Mouse (Mus musculus) monocyte, adult 5-6 weeks (primary cell): Measurements from ENCODE around the gene Srsf4. TPM values are rescaled to one million over a fixed set of nuclear protein-coding genes. Genes with fewer than 3 reads are reported as not detected.

ENCODE experiments used
- ATAC-seq: fragments of 153-309, 156-312 bp; replicated peaks from 2 replicates; pipeline ENCODE4 v1.8.0; 2017; ENCODE audit warnings: mild to moderate bottlenecking; ENCODE audit not compliant: low TSS enrichment, insufficient number of reproducible peaks, severe bottlenecking, poor library complexity, low FRiP score
- total RNA-seq: library from RNA; stranded (forward); fragments of 200-1000, 200-491, 200-594 nt; gene quantifications from 3 replicates; pipeline ENCODE4 v1.2.3, GENCODE M21; 2017

The Srsf4 gene
- total RNA-seq, 1 experiment from 2014 or later, result 49.3 TPM

DNA sequence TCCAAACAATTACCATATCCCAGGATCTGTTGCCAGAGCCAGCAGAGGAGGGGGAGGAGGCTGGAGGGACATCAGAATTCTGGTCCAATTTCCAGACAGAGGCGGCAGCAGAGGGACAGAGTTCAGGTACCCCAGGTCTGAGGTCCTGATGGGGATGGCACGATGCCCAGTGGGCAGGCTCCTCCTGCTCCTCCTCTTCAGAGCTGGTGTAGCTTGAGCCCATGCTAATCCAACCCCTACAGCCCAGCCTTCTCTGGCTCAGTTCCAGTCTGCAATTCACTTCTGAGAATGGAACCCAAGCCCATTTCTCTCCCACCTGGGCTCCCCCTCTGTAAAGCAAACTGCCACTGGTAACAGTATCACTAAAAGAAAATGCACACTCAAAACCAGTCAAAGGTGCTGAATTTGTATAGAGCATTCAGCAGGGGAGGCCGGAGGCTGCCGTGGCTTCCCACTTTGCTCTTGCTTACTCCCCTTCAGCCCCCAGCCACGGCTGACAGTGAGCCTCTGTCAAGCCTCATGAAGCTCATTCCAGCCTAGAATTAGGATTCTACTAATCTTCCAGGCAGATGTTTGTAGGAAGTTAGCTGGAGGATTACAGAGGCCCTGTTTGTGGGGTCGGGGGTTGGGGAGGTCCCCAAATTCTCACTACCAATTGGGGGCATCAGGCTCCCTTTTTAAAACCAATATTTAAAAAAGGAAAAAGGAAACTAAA, 50.8 kb downstream of the Srsf4 start:
- ATAC-seq, result no peak

DNA sequence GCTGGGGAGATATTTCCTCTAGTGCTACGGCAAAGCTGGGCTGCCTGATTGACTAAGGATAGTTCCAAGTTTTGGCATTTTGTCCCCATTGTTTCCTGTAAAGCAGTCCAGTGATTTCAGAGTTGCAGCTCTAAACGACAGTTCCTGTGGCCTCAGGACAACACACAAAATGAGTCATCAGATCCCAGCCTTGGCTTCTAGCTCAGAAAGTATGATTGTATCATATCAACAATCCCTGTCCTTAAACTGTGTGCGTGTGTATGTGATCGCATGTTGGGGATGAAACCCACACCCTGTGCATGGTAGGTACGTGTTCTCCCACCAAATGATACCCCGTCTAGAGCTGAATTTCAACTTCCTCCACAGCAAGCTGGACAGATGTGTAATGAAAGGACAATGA, 55.7 kb downstream of the Srsf4 start:
- ATAC-seq, result no peak

DNA sequence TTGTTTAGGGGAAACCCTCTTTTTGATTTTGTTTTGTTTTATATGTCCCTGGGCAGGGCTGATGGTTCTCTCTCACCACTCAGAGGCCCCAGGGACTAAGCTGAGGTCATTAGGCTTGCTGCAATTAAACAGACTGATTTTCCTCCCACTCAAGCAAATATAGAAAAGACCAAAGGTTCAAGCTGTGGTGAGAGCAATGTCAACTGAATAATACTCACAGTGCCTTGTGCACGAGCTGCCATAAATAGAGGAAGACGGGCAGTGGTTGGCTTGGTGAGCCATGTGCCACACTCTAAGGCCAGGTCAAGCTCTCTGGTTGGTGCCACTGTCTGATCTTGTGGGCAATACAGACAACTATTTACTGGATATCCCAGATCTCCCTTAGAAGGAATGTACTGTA, 66.0 kb downstream of the Srsf4 start:
- ATAC-seq, result no peak

GRCm38 (mm10) chr4:131940846-131941245, 67.4 kb downstream of the Srsf4 start:
- ATAC-seq, result no peak

- no peak for ATAC-seq
Observed at GRCm38 (mm10) chr4:131947848-131948247, 74.4 kb downstream of the Srsf4 start.

DNA sequence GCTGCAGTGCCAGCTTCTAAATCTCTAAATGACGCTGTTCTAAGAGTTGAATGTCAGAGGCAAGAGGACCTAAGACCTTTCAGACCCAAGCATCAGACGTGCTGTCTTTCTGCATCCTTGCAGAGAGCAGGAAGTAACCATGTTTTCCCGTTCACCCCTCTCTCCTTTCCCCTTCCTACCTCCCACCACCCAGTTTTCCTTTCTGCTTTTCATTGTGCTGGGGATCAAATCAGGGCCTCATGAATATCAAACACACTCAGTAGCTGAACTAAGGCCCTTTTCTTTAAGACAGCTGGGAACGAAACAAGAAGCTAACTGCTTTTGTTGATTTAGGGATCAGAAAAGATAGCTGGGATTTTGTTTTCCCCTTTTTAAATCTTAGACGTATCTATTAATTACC, 76.5 kb downstream of the Srsf4 start:
- ATAC-seq, result no peak

DNA sequence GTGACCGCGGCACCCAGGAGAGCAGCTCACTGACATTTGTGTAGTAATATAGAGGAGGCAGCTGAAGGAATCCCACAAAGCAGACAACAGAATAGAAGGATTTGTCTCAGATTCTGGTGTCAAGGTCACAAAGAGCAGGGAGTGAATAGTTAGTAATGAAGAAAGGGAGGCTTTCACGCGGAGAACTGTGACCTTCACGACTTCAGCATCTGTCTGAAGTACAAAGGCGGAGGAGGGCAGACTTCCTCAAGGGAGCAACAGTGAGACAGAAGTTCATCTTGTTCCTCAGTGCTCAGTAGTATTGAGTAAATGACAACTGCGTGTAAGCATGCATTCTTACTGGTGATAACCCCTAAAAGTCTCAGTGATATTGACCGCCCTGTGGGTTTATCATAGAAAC, 77.2 kb downstream of the Srsf4 start:
- ATAC-seq, result no peak

Other genes with a start within 250 kb of the Srsf4 start
- gene Ptpru, start 35.3 kb upstream of the Srsf4 start, total RNA-seq, result not detected in 3 replicates
- gene Mecr, start 30.1 kb upstream of the Srsf4 start, total RNA-seq, result 11.1 to 17.7 TPM (median 12.7 TPM) in 3 replicates
- 0.39 TPM in 1 of 3 replicates, not detected in the others for gene Tmem200b, start 48.2 kb downstream of the Srsf4 start, total RNA-seq
- gene Gm10300, start 201.1 kb downstream of the Srsf4 start, total RNA-seq, result 0.19 to 2.2 TPM (median 0.85 TPM) in 3 replicates
- gene Epb41, start 201.7 kb downstream of the Srsf4 start, total RNA-seq, result 92.6 to 112 TPM (median 98.1 TPM) in 3 replicates